Mouse (Mus musculus) CH12.LX (cell line): Measurements from ENCODE around the gene Enpp1.

Experiments
- CHD2 ChIP-seq: IDR thresholded peaks from 2 replicates; pipeline ENCODE4 v1.6.1; 2011; ENCODE audit warnings: low read length, improper control_type of control experiment
- CTCF ChIP-seq, 2 experiments: IDR thresholded peaks in 1 of 2; conservative IDR thresholded peaks in 1 of 2; 2 replicates each; pipeline ENCODE4 v1.5.1; 2011 to 2012; ENCODE audit warnings: low read depth in 2 of 2, low read length in 2 of 2, improper control_type of control experiment in 1 of 2, inconsistent platforms in 1 of 2, mild to moderate bottlenecking in 1 of 2, moderate library complexity in 1 of 2
- HCFC1 ChIP-seq: IDR thresholded peaks from 2 replicates; pipeline ENCODE4 v1.6.1; 2012; ENCODE audit warnings: low read depth, mild to moderate bottlenecking, inconsistent platforms, low read length, improper control_type of control experiment
- MAX ChIP-seq: IDR thresholded peaks from 2 replicates; pipeline ENCODE4 v1.6.1; 2011; ENCODE audit warnings: low read length, improper control_type of control experiment
- MAZ ChIP-seq: IDR thresholded peaks from 2 replicates; pipeline ENCODE4 v1.6.1; 2012; ENCODE audit warnings: low read depth, mild to moderate bottlenecking, inconsistent platforms, low read length, improper control_type of control experiment, moderate library complexity
- POLR2A ChIP-seq: IDR thresholded peaks from 2 replicates; pipeline ENCODE4 v1.6.1; 2011; ENCODE audit warnings: low read depth, mild to moderate bottlenecking, improper control_type of control experiment, low read length
- SIN3A ChIP-seq: IDR thresholded peaks from 2 replicates; pipeline ENCODE4 v1.6.1; 2012; ENCODE audit warnings: low read length, improper control_type of control experiment, inconsistent platforms
- USF1 ChIP-seq: IDR thresholded peaks from 2 replicates; pipeline ENCODE4 v1.6.1; 2014; ENCODE audit warnings: low read depth, mild to moderate bottlenecking, inconsistent platforms, low read length, improper control_type of control experiment
- USF2 ChIP-seq: conservative IDR thresholded peaks from 2 replicates; pipeline ENCODE4 v1.6.1; 2011; ENCODE audit warnings: low read depth, low read length, improper control_type of control experiment

DNA sequence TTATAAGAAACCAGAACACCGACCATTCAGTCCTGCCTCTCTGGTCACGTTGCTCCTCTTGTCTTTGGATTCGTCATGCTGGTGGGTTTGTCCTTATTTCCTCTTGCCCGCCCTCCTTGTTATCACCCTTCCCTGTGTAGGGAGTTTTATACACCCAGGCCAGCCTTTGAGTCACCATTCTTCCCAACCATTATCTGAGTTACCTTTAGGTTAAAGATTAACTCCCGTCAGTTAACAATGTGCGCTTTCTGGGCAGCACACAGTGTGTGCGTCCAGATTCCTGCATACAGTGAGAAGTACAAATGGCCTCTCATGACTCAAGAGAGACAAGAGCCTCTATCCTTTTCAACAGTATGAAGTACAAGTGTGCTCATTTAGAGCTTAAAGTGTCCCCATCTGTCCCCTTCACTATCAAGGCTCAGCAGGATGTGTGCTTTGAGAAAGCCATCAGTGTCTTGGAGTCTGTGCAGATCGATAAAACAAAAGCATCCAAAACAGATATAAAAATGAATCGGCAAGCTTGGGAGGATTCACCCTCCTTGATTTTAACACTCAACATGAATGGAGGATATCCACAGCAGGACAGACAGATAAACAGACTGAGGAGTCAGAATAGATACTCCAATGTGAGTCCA is 82.8 kb downstream of the Enpp1 start:
- TF ChIP-seq USF2: no peak
- TF ChIP-seq CTCF (conservative IDR thresholded peaks at IDR 0.05 in 1 of 2, IDR thresholded peaks at IDR 0.05 in 1 of 2; ENCODE audit: low read depth in 2 of 2, low read length in 2 of 2): no peak
- no peak for TF ChIP-seq CHD2
- TF ChIP-seq MAZ: no peak
- no peak for TF ChIP-seq POLR2A
- TF ChIP-seq HCFC1: no peak
- TF ChIP-seq SIN3A: no peak
- no peak for TF ChIP-seq USF1
- TF ChIP-seq MAX: no peak
